Mouse (Mus musculus) spleen, embryonic (tissue): Measurements from ENCODE around the gene Arl6ip1.

ENCODE experiments used
- CTCF ChIA-PET: fragments of 350-600 bp; sonication (Branson Sonifier 250); formaldehyde crosslinking; loops from one replicate; lab custom pipeline; 2022; lab: Charles Lee

The Arl6ip1 gene

GRCm38 (mm10) chr7:118129430-118130041, at the start of gene Arl6ip1:
Gene Arl6ip1 (minus strand): TSS chr7:118129662.
- CTCF ChIA-PET: interaction anchor here (1.2 kb wide), 1 partner anchor 13 kb away, joined by 5 read pairs; no protein-coding TSS in a partner anchor

DNA sequence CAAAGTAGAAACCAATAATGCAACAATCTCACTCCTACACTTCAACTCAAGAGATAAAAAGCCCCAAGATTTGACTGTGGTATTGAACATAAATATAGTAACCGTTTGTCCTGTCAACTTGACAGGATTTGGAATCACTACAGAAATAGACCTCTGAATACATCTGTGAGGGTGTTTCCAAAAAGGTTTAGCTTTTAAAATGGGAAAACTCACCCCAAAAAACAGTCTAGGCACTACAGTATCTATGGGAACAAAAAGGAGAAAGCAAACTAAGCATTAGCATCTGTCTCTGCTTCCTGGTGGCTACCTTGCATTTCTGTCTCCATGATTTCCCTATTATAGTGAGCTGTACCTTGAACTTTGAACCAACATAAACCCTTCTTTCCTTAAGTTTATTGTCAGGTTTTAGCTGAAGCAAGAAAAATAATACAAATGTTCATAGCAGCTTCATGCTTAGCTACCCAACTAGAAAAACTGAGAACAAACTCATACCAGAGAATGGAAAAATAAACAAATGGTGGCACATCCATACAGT, 46.4 kb upstream of the Arl6ip1 start:
- CTCF ChIA-PET: no interaction called here

GRCm38 (mm10) chr7:118170125-118170524, 40.7 kb upstream of the Arl6ip1 start:
- CTCF ChIA-PET: interaction anchor here (1.0 kb wide), 1 partner anchor 9 kb away, joined by 5 read pairs; no protein-coding TSS in a partner anchor

DNA sequence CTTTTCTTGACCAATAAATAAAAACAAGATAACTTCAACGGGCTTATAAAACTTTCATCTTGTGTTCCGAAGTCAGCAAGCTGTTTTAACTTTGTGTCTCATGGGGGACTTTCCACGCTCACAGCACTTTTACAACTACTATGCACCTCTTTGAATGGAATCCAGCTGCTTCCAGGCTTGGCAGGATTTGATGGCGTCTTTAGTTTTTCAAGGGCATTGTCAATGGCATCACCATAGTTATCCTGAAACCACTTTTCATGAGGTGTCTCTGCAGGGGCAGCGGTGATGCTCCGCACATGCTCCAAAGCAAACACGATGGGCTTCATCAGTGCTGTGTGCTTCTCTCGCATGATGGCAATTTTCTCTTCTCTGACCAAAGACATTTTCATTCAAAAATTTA, 33.5 kb upstream of the Arl6ip1 start:
- CTCF ChIA-PET: no interaction called here

GRCm38 (mm10) chr7:118160121-118160520, 30.7 kb upstream of the Arl6ip1 start:
- CTCF ChIA-PET: no interaction called here

DNA sequence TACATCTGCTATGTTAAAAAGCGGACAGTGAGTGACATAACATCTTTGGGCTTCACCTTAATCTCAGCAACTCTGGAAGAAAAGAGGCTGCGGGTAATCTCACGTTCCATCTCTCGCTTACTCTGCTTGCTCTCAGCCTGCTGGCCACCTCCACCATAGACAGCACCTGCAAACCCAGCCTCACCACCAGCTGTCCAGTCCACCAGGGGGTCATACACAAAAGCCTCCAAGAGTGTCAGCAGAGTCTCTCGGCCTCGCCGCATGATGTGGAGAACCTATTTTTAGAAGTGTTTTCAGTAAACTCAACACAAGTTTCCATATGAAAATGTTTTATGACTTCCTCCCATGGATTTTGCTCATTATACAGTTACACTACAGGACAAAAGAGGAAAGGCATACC, 27.0 kb upstream of the Arl6ip1 start:
- CTCF ChIA-PET: no interaction called here

DNA sequence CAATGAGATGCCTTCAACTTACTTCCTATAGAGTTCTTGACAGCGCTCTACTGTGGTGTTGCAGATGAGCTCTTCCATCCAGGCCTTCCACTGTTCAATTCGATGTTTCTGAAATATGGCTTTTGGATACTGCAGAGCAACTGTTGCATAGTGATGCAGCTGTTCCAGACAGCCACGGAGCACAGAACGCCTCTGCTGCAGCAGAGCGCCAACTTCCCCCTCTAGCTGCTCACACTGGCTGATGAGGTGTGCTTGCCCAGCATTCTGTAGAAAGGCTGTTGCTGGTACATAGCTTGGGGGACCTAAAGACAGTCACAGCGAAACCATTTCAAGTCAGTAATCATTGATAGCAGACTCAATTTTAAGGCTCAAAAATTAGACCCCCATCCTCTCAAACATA, 24.7 kb upstream of the Arl6ip1 start:
- CTCF ChIA-PET: interaction anchor here (0.6 kb wide), 1 partner anchor 252 kb away, joined by 8 read pairs; no protein-coding TSS in a partner anchor

- CTCF ChIA-PET: no interaction called here
Measured at GRCm38 (mm10) chr7:118143602-118144001, 14.1 kb upstream of the Arl6ip1 start.

DNA sequence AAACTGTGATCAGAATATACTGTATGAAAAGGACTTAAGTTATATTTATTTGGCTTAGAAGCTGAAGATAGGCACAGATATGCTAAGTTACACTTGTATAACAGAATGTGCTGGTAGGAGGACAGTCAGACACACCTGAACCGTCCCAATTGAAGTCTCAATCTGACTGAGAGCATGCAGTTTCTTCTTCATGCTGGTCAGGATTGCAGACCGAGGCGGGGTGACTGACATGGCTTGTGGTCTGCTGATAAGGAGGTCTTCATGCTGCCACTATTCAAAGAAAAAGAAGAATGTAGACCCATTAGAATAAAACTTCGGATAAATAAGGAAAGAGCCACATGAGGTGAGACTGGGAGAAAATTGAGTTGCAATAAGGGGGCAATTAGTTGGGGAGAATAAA, 13.7 kb upstream of the Arl6ip1 start:
- CTCF ChIA-PET: no interaction called here

- CTCF ChIA-PET: no interaction called here
Measured at GRCm38 (mm10) chr7:118141271-118141670, 11.8 kb upstream of the Arl6ip1 start.

GRCm38 (mm10) chr7:118135128-118135527, 5.7 kb upstream of the Arl6ip1 start:
- CTCF ChIA-PET: no interaction called here

GRCm38 (mm10) chr7:118128925-118129429, 485 bp downstream of the Arl6ip1 start:
- CTCF ChIA-PET: interaction anchor here (1.2 kb wide), 1 partner anchor 12 kb away, joined by 5 read pairs; no protein-coding TSS in a partner anchor

DNA sequence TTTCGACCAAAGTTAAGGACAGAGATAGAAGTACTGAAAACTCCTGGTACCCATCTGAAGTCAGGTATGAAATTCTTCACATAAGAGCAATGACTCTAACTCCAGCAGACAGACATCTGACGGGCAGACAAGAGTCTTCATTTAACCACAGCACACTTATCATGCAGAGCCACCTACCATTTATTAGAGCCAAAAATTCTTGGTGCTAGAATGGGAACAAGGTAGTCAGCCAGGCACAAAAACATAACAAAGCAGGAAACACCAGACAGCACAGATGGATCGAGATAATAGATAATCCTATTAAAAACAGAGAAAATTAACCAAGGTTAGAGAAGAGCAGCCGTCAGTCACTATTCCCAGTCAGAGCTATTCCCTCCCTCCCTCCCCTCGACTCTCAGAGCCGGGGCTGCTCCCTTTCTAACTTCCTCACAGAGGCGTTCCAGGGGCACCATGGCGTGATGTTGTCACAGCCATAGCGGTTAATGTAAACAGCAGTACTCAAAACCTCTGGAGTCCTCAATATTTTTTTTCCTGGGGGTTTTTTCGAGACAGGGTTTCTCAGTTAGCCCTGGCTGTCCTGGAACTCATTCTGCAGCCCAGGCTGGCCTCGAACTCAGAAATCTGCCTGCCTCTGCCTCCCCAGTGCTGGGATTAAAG, 3.1 kb downstream of the Arl6ip1 start:
- CTCF ChIA-PET: no interaction called here

DNA sequence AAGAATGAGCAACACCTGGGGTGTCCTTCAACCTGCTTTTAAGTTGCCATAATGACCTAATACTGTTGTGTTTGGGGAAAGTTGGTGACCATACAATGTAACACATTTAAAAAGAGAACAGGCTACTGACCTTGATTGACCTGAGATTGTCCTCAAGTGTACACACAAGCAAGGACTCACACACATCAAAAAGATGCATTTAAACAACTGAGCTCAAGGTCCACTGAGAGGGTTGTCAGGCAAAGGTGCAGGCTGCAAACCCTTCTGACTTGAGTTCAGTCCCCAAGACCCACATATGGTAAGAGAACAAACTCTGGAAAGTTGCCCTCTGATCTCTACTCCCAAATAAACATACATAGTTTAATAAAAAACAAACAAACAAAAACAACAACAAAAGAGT, 3.7 kb downstream of the Arl6ip1 start:
- CTCF ChIA-PET: no interaction called here

DNA sequence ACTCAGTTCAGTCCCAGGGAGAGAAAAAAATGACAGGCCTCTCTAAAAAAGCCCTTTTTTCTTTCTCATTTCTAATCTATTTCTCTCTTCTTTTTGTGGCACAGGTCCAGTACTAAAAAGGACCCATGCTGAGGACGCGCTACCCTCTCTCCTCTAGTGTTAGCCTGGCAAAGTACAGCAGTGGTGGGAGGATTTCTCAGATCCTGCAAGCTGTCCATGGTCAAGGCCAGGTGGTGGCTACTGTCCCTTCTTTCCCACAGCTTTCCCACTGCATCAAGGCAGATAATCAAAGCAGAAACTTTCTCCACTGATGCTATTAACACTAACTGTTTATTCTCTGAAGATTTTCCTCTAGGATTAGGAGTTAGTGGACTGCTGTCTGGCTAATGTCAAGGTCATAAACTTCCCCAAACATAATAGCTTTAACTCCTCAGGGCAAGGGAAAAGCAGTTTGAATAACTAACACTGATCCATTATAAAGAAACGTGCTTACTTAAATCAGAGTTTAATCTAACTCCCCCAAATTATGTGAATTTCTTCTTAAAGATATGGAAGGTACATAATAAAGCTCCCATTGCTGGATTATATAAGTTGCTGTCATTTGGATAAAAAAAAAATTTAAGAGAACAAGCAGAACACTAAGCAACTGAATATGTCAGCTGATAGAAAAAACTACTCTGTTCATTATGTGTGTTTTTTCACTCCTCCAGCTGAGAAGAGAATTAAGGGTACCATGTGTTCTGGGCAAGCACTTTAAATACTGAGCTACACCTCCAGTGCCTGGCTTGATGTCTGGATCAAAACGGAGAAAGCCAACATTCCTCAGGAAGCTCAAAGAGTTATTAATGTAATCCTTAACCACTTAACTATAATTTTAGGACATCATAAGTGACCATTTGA, 5.7 kb downstream of the Arl6ip1 start:
- CTCF ChIA-PET: no interaction called here

DNA sequence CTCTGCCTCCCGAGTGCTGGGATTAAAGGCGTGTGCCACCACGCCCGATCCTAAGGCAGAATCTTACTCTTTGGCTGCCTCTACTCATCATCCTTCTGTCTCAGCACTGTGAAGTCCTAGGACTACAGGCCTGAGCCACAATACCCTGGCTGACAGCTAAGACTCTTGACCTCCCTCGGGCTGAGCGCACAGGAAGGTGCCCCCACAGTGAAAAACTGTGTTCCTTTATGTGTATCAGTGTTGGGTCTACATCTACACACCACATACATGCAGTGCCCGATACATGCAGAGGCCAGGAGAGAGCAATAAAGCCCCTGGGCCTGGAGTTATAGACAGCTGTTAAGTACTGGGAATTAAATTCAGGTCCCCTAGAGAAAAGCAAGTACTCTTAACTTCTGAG, 7.2 kb downstream of the Arl6ip1 start:
- CTCF ChIA-PET: no interaction called here

DNA sequence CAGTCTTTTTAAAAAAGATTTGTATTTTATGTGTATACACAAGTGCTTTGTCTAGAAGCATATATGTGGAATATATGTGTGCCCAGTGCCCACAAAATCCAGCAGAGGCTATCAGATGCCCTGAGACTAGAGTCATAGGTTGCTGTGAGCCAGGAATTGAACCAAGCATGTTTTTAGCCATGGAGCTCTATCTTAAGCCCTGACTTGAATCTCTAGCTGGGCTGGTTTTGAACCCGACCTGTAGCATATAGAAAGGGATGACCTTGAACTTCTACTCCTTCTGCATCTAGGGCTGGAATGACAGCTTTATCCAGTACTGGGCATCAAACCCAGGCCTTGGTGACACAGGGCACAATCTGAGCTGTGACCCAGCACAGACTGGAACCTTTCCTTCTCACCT, 8.8 kb downstream of the Arl6ip1 start:
- CTCF ChIA-PET: interaction anchor here (0.5 kb wide), 1 partner anchor 64 kb away, joined by 6 read pairs; no protein-coding TSS in a partner anchor

DNA sequence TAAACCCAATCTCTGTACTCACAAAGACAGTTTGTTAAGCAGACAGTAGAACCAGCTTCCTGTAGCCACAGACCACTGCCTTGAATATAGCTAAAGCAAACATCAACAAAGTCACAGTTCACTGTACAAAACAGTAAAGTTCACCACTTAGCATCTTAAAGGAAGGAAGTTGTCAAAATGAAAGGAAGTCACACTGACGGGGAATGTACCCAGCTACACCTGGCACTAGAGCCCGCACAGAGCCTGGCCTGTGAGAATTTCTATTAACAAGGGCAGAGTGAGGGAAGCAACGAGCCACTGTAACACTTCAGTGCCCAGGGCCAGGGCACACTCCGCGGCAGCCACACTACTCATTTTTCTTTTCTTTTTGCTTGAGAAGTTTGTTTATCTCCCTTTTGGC, 9.5 kb downstream of the Arl6ip1 start:
- CTCF ChIA-PET: interaction anchor here (0.6 kb wide), 1 partner anchor 11 kb away, joined by 4 read pairs; no protein-coding TSS in a partner anchor

DNA sequence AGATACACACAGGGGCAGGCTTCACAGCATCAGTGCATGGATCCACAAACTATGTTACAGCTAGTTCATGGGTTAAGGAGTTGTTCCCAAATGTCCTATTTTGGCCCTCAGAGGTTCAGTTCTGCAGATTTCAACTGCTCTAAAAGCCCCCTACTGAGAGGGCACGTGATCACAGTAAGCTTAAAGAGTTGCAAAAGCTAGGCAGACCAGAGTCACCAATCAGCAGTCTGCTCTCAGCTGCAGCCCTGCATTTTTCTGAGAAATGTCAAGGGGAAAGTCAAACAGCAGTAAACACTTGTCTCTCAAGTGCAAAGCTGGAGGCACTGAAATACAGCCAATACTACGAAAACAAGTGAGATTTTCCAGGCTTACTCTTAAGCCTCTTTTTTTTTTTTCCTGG, 10.3 kb downstream of the Arl6ip1 start:
- CTCF ChIA-PET: interaction anchor here (0.6 kb wide), 2 partner anchors 9 to 12 kb away, joined by 4 read pairs; no protein-coding TSS in a partner anchor

DNA sequence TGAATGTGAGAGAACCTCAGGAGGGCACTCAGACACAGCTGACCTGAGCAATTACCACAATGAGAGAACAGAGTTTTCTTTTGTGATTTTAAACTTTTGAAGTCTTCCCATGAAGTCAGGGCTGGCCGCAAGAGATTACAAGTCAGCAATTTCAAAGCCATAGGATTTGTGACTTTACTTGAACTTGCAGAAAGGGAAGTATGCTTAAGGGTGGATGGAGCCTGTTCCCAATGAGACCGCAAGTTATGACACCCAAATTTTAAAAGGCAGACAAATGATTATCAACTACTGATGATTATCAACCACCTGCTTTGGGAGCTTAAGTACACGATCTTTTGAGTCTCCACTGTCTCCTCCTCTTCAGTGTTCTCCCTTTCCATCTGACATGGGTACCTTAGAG, 11.0 kb downstream of the Arl6ip1 start:
- CTCF ChIA-PET: interaction anchor here (0.6 kb wide), 1 partner anchor 10 kb away, joined by 4 read pairs; no protein-coding TSS in a partner anchor

DNA sequence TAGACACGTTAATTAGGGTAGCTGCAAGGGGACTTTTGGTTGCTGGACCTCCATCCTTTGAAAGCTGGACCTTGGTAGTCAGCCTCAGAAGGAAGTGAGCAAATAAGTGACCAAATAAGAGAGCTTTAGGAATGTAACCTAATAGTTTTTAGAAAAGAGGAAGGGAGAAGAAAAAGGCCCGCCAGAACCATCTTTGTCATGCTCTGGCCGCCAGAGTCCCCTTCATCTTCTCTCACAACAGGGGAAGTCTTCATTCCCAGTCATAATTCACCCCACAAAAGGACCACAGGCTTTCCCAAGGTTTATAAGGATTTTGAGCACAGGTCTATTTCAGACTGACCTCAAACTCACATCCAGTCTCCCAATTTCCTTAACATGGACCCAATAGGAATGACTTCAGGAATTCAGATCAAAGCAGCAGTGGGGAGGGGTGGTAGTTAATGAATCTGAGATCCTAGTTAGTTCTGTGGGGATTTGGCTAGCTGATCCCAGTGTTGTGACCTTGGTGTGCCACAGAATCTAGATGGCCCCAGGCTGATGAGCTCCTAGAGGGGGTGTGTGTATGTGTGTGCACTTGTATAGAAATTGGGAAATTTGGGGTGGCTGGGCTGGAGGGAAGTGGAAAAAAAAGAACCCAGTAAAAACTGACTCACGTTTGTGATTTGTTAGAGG, 11.8 kb downstream of the Arl6ip1 start:
- CTCF ChIA-PET: interaction anchor here (0.6 to 1.4 kb wide), 2 partner anchors 11 to 15 kb away, joined by 3 to 5 read pairs; partner anchors contain the start of gene Arl6ip1
